Mouse (Mus musculus): ENCODE measurements around the gene Ift88.

DNA sequence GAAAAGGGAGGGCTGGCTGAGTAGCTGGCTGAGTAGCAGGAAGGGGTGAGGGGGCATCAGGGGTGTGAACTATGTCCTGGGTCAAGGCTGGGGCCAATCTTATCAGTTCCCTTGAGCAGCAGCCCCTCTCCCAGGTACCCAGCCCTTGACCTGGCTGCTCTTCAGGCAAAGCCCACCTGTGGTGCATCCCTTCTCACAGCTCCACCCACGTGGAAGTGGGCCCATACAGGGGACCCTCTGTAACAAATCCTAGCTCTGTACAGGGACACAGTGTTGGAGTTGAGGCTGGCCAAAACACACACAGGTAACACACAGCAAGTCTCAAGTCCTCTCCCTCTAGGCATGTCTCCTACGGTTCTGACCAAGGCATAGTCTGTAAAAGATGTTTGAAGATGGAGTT lies 103.7 kb downstream of the Ift88 start:
- TF ChIP-seq CTCF (IDR thresholded peaks at IDR 0.05; ENCODE audit: low read depth, low read length), result no peak
- TF ChIP-seq POLR2A (IDR thresholded peaks at IDR 0.05; ENCODE audit: insufficient read depth, low read length), result no peak
- no peak for TF ChIP-seq EP300 (IDR thresholded peaks at IDR 0.05; ENCODE audit: insufficient read depth, low read depth, low read length)

All from ES-Bruce4 (cell line).